Comparison of ENCODE assay signal across 14 mouse cellular contexts in the genomic region with DNA sequence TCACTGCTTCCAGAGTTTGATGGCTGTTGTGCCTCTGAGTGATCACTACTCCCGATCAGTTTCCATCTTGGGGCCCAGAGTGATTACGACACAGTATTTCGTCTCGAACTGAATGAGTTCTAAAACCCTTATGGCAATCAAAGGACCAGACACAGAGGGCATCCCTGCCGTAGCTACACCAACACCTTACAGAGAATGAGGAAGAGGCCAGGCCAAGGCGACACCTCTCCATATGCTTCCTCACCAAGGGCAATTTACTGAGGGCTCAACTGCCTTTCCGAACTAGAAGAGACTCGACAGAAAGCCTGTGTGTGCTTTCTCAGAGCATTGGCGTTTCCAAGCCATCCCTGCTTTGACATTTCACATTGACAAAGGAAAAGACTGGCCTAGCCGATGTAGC.
DNase-seq lines count a peak whose midpoint lies in the region; ATAC-seq and TF ChIP-seq lines count a peak whose summit lies in the region.
"Had no signal": no experiment of that assay in that cellular context is flagged by ENCODE, and none has a peak within 500 bp of the region (broad histone marks: within the 10 kb centered on the region; RNA-seq: fewer than 3 reads in every experiment).

No protein-coding gene starts in this region.

- H3K9ac ChIP-seq in heart, embryonic 13.5 days, result peak overlapping the region; percentile 75; the same call in 1 of the 2 replicates
- no peak overlapping the region for H3K9ac ChIP-seq in embryonic facial prominence, embryonic 14.5 days (ENCODE audit: low read depth, low read length)
- peak overlapping the region; percentile 44; the same call in 1 of the 2 replicates for H3K9ac ChIP-seq in limb, embryonic 14.5 days (ENCODE audit: low read depth, low read length, severe bottlenecking)
- H3K9ac ChIP-seq in intestine, embryonic 15.5 days, result no peak overlapping the region
- H3K9ac ChIP-seq: forebrain, embryonic 13.5 days; liver, embryonic 14.5 days; neural tube, embryonic 12.5 days had no signal

- no peak for TF ChIP-seq CTCF in layer of hippocampus, adult 2 months (conservative IDR thresholded peaks at IDR 0.05)

- no peaks in the 10 kb centered on the region for H3K36me3 ChIP-seq in heart, embryonic 13.5 days
- H3K36me3 ChIP-seq in embryonic facial prominence, embryonic 14.5 days (ENCODE audit: control insufficient read depth, insufficient read depth, low read length), result no peaks in the 10 kb centered on the region
- H3K36me3 ChIP-seq in limb, embryonic 14.5 days (ENCODE audit: control insufficient read depth, insufficient read depth, low read length), result no peaks in the 10 kb centered on the region
- H3K36me3 ChIP-seq in intestine, embryonic 15.5 days, result no peaks in the 10 kb centered on the region
- H3K36me3 ChIP-seq: neural tube, embryonic 12.5 days had no signal

- WGBS in heart, embryonic 13.5 days, result 54% methylated on average over 10 of the region's 10 CpGs
- 66% methylated on average over 10 of the region's 10 CpGs for WGBS in embryonic facial prominence, embryonic 14.5 days
- WGBS in limb, embryonic 14.5 days, result 37% methylated on average over 10 of the region's 10 CpGs
- WGBS in intestine, embryonic 15.5 days, result 61% methylated on average over 10 of the region's 10 CpGs

- H3K4me2 ChIP-seq in heart, embryonic 13.5 days, result peak overlapping the region; percentile 72
- peak overlapping the region; percentile 27; the same call in 1 of the 2 replicates for H3K4me2 ChIP-seq in embryonic facial prominence, embryonic 14.5 days (ENCODE audit: low read depth, low read length)
- H3K4me2 ChIP-seq in limb, embryonic 14.5 days (replicated peaks; ENCODE audit: low read depth, low read length, severe bottlenecking), result peak overlapping the region; percentile 33; the same call in 1 of the 2 replicates
- H3K4me2 ChIP-seq in intestine, embryonic 15.5 days (replicated peaks), result no peak overlapping the region

- DNase-seq in heart, postnatal 36 days, result no peak
- DNase-seq in layer of hippocampus, adult 2 months (ENCODE audit: low spot score in 2 of 2), result no peak
- DNase-seq in layer of hippocampus, adult 8-10 months (ENCODE audit: low spot score in 2 of 2), result no peak
- DNase-seq in embryonic facial prominence, embryonic 14.5 days (ENCODE audit: low spot score), result no peak
- no peak for DNase-seq in limb, embryonic 14.5 days (ENCODE audit: low spot score)
- DNase-seq in adrenal gland, postnatal 25 days, result no peak
- DNase-seq: cerebellum, adult 11 months; thymus, adult 2 months had no signal

- no peak for TF ChIP-seq POLR2A in limb, embryonic 14.5 days (IDR thresholded peaks at IDR 0.05; ENCODE audit: borderline replicate concordance, extremely low read depth, insufficient read depth, insufficient read length)

- H3K27me3 ChIP-seq in heart, embryonic 13.5 days (replicated peaks), result no peaks in the 10 kb centered on the region
- no peaks in the 10 kb centered on the region for H3K27me3 ChIP-seq in embryonic facial prominence, embryonic 14.5 days (replicated peaks; ENCODE audit: control insufficient read depth, insufficient read depth, low read length)
- no peaks in the 10 kb centered on the region for H3K27me3 ChIP-seq in limb, embryonic 14.5 days (ENCODE audit: control insufficient read depth, insufficient read depth, low read length)
- H3K27me3 ChIP-seq in intestine, embryonic 15.5 days (replicated peaks), result no peaks in the 10 kb centered on the region
- H3K27me3 ChIP-seq: forebrain, embryonic 13.5 days; megakaryocyte, embryonic 14.5 days; neural tube, embryonic 12.5 days had no signal

- intact Hi-C loops in heart, postnatal 36 days (cut with DNase I), result no loop called here

- peak overlapping the region; percentile 51; the same call in 1 of the 2 replicates for H3K27ac ChIP-seq in heart, embryonic 13.5 days (replicated peaks)
- peak overlapping the region; percentile 79 for H3K27ac ChIP-seq in layer of hippocampus, adult 2 months
- no peak overlapping the region for H3K27ac ChIP-seq in embryonic facial prominence, embryonic 14.5 days (replicated peaks; ENCODE audit: low read depth, low read length)
- H3K27ac ChIP-seq in limb, embryonic 14.5 days (replicated peaks; ENCODE audit: low read depth, low read length), result no peak overlapping the region
- no peak overlapping the region for H3K27ac ChIP-seq in intestine, embryonic 15.5 days
- H3K27ac ChIP-seq: forebrain, embryonic 13.5 days; liver, embryonic 14.5 days; neural tube, embryonic 12.5 days had no signal

- H3K4me3 ChIP-seq in heart, embryonic 13.5 days, result peak overlapping the region; percentile 49
- H3K4me3 ChIP-seq in layer of hippocampus, adult 2 months, result no peak overlapping the region
- H3K4me3 ChIP-seq in embryonic facial prominence, embryonic 14.5 days (ENCODE audit: low read depth, low read length), result no peak overlapping the region
- no peak overlapping the region for H3K4me3 ChIP-seq in limb, embryonic 14.5 days (replicated peaks; ENCODE audit: low read length)
- no peak overlapping the region for H3K4me3 ChIP-seq in intestine, embryonic 15.5 days (replicated peaks)
- H3K4me3 ChIP-seq: forebrain, embryonic 13.5 days; megakaryocyte, embryonic 14.5 days; neural tube, embryonic 12.5 days had no signal

- no peaks in the 10 kb centered on the region for H3K9me3 ChIP-seq in heart, embryonic 13.5 days
- no peaks in the 10 kb centered on the region for H3K9me3 ChIP-seq in embryonic facial prominence, embryonic 14.5 days (ENCODE audit: control insufficient read depth, low read length)
- H3K9me3 ChIP-seq in limb, embryonic 14.5 days (ENCODE audit: control insufficient read depth, low read length), result no peaks in the 10 kb centered on the region
- H3K9me3 ChIP-seq in intestine, embryonic 15.5 days, result no peaks in the 10 kb centered on the region
- H3K9me3 ChIP-seq: forebrain, embryonic 13.5 days; neural tube, embryonic 12.5 days had no signal

- 0 out of 2 replicates have a peak, but pooled peaks cover 9% of the 10 kb centered on the region for H3K4me1 ChIP-seq in heart, embryonic 13.5 days
- 0 out of 2 replicates have a peak, but pooled peaks cover 5% of the 10 kb centered on the region for H3K4me1 ChIP-seq in embryonic facial prominence, embryonic 14.5 days (ENCODE audit: control insufficient read depth, insufficient read depth, low read length)
- no peaks in the 10 kb centered on the region for H3K4me1 ChIP-seq in limb, embryonic 14.5 days (ENCODE audit: control insufficient read depth, insufficient read depth, low read length)
- no peaks in the 10 kb centered on the region for H3K4me1 ChIP-seq in intestine, embryonic 15.5 days (replicated peaks)
- H3K4me1 ChIP-seq: megakaryocyte, embryonic 14.5 days; neural tube, embryonic 12.5 days had no signal

- no peak for ATAC-seq in heart, embryonic 13.5 days (ENCODE audit: extremely low read depth, insufficient number of reproducible peaks, low FRiP score, low TSS enrichment)
- ATAC-seq in embryonic facial prominence, embryonic 14.5 days (ENCODE audit: low read depth), result no peak
- ATAC-seq in limb, embryonic 14.5 days (ENCODE audit: low FRiP score, low read depth), result 0 out of 2 replicates have a peak, but pooled peaks have one; percentile 9
- ATAC-seq in intestine, embryonic 15.5 days, result no peak
- ATAC-seq: forebrain, embryonic 13.5 days had no signal

Comparison
In these comparisons a context has a peak if more than half of its experiments do, and no peak if none do; other contexts are left out.
1. H3K27ac ChIP-seq: peak in heart, embryonic 13.5 days (single experiment) and layer of hippocampus, adult 2 months (single experiment); none in embryonic facial prominence, embryonic 14.5 days (single experiment), limb, embryonic 14.5 days (single experiment) and intestine, embryonic 15.5 days (single experiment).
2. H3K9ac ChIP-seq: peak in heart, embryonic 13.5 days (single experiment) and limb, embryonic 14.5 days (single experiment); none in embryonic facial prominence, embryonic 14.5 days (single experiment) and intestine, embryonic 15.5 days (single experiment).